Mouse (Mus musculus) embryo, embryonic 11 days (tissue): Measurements from ENCODE around the gene Stx1a.
A peak's percentile ranks its signal among the peaks of the same experiment; 100 is the strongest.

Experiments used
- DNase-seq: peaks from one replicate; pipeline ENCODE4 v3.0.0-alpha.2; 2015

Stx1a gene

GRCm38 (mm10) chr5:135008671-135009589, 14.4 kb upstream of the Stx1a start, which contains the start of gene Abhd11:
Gene Abhd11, plus strand, starts transcription at chr5:135009152.
- DNase-seq = peak; percentile 100

GRCm38 (mm10) chr5:135009590-135010319, 13.5 kb upstream of the Stx1a start:
- peak; percentile 88 for DNase-seq

GRCm38 (mm10) chr5:135010320-135010709, 13.0 kb upstream of the Stx1a start:
- DNase-seq = no peak

- DNase-seq = no peak
Measured at GRCm38 (mm10) chr5:135010841-135011743, 12.2 kb upstream of the Stx1a start.

GRCm38 (mm10) chr5:135011809-135012613, 11.3 kb upstream of the Stx1a start:
- DNase-seq = peak; percentile 46

- peak; percentile 86 for DNase-seq
Measured at GRCm38 (mm10) chr5:135012671-135013441, 10.4 kb upstream of the Stx1a start.

DNA sequence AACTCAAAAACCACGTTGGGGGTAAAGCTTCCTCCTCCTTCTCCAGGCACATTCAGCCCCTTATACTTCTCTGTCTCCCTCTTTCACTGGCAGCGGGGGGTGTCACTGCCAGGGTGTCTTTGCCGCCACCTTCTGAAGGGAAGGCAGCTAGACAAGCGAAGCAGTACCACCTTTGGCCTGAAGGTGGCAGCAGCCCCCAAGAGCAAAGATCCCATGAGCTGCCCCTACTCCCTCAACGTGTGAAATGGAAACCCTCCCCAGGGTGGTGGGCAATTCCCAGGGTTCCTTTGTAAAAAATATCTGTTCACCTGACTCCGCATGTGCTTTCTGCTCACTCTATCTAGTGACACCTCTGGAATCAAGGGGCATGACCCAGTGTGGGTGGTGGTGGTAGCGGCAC, 7.8 kb upstream of the Stx1a start:
- peak; percentile 83 for DNase-seq

- no peak for DNase-seq
Measured at GRCm38 (mm10) chr5:135016224-135016759, 7.0 kb upstream of the Stx1a start.

- DNase-seq = no peak
Measured at GRCm38 (mm10) chr5:135021814-135022213, 1.5 kb upstream of the Stx1a start.

- peak; percentile 59 for DNase-seq
Measured at GRCm38 (mm10) chr5:135024665-135025224, 1.5 kb downstream of the Stx1a start.

GRCm38 (mm10) chr5:135025899-135026298, 2.6 kb downstream of the Stx1a start:
- peak; percentile 42 for DNase-seq

- DNase-seq = no peak
Measured at GRCm38 (mm10) chr5:135029007-135029854, 5.9 kb downstream of the Stx1a start.

- no peak for DNase-seq
Measured at GRCm38 (mm10) chr5:135032581-135032980, 9.3 kb downstream of the Stx1a start.

DNA sequence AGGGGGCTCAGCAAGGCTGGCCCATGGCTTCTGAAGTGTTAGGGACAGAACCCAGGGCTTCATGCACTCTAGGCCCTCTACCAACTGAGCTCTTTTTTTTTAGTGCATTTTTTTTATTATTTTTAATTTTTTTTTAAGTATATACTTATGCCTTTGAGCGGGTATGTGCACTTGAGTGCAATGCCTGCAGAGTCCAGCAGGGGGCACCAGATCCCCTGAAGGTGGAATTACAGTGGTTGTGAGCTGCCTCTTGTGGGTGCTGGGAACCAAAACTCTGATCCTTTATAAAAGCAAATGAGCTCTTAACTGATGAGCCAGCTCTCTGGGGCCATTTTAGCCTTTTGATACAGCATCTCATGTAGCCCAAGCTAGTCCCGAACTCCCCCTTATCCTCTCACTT, 11.3 kb downstream of the Stx1a start:
- no peak for DNase-seq

DNA sequence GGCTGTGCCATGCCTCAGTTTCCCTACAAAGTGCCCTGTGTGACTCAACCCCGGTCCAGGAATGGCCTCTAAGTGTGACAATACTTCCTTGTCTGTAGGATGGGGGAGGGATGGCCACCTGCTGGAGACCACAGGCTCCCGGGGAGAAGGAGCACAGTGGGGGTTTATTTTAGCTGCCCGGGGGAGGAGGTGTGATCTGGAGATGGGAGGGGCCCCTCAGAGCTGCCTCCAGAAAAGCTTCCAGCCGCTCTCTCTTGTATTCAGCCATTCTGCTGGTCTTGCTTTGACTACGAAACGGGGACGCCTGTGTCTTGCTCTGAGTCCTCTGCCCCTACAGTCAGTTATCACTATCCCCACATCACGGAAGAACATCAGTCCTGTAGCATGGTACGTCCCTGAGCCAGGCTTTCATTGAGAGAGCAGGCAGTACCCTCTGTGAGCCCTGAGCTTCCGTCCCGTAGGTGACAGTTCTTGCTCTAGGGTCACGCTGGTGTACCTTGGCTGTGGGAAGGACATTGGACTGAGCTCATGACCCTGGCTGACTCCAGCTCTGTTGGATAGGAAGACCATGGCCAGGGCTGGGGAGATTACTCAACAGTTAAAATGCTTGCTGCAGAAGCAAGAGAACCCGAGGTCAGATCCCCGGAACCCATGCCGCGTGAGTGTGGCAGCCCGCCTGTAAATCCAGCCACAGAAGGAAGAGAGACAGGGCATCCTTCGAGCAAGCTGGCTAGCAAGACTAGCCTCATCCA, 12.5 kb downstream of the Stx1a start:
- no peak for DNase-seq

- DNase-seq = no peak
Measured at GRCm38 (mm10) chr5:135037946-135038345, 14.7 kb downstream of the Stx1a start.

DNA sequence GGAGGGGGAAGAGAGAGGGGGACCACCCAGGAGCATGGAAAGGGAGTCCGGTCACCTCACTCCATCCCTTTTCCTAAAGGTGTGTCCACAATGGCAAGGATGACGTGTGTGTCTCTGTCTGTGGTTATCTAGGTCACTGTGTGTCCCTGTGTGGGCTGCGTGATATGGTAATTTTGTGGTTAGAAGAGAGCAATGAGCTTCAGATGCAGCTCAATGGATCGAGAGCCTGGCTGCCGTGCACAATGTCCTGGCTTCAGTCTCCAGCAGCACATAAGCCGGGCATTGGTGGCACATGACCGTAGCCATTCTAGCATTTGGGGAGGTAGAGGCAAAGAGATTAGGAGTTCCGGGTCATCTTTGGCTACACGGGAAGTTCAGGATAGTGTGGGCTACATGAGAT, 16.3 kb downstream of the Stx1a start:
- no peak for DNase-seq

GRCm38 (mm10) chr5:135040059-135040458, 16.8 kb downstream of the Stx1a start:
- no peak for DNase-seq

- DNase-seq = no peak
Measured at GRCm38 (mm10) chr5:135040777-135041176, 17.5 kb downstream of the Stx1a start.
